Mouse (Mus musculus): ENCODE data around the gene Dnah10. TPM values are rescaled to one million over a fixed set of nuclear protein-coding genes. Genes with fewer than 3 reads are reported as not detected.

Gene Dnah10
- polyA plus RNA-seq, 1 experiment from 2014 or later: 0.09 TPM

Other genes with a start within 250 kb of the Dnah10 start
- 29.4 and 31.7 TPM in 2 replicates for gene Rilpl2, start 246.7 kb upstream of the Dnah10 start, polyA plus RNA-seq (2014; fragmentation: Nextera tagmentation; extraction: Ambion mirVana)
- 14.3 and 14.7 TPM in 2 replicates for gene Snrnp35, start 242.0 kb upstream of the Dnah10 start, polyA plus RNA-seq (2014; fragmentation: Nextera tagmentation; extraction: Ambion mirVana)
- gene Rilpl1, start 193.7 kb upstream of the Dnah10 start, polyA plus RNA-seq (2014; fragmentation: Nextera tagmentation; extraction: Ambion mirVana): 10.4 and 11.0 TPM in 2 replicates
- gene Tmed2, start 184.4 kb upstream of the Dnah10 start, polyA plus RNA-seq (2014; fragmentation: Nextera tagmentation; extraction: Ambion mirVana): 416 and 423 TPM in 2 replicates
- 16.8 and 21.2 TPM in 2 replicates for gene Ddx55, start 172.2 kb upstream of the Dnah10 start, polyA plus RNA-seq (2014; fragmentation: Nextera tagmentation; extraction: Ambion mirVana)
- 79.9 and 81.9 TPM in 2 replicates for gene Eif2b1, start 146.0 kb upstream of the Dnah10 start, polyA plus RNA-seq (2014; fragmentation: Nextera tagmentation; extraction: Ambion mirVana)
- 62.9 and 67.3 TPM in 2 replicates for gene Gtf2h3, start 145.9 kb upstream of the Dnah10 start, polyA plus RNA-seq (2014; fragmentation: Nextera tagmentation; extraction: Ambion mirVana)
- 36.6 and 38.2 TPM in 2 replicates for gene Atp6v0a2, start 96.5 kb upstream of the Dnah10 start, polyA plus RNA-seq (2014; fragmentation: Nextera tagmentation; extraction: Ambion mirVana)
- 23.6 and 31.3 TPM in 2 replicates for gene Ccdc92, start 137.3 kb downstream of the Dnah10 start, polyA plus RNA-seq (2014; fragmentation: Nextera tagmentation; extraction: Ambion mirVana)
- 94.6 and 105 TPM in 2 replicates for gene Zfp664, start 137.6 kb downstream of the Dnah10 start, polyA plus RNA-seq (2014; fragmentation: Nextera tagmentation; extraction: Ambion mirVana)